ENCODE assay signal across 11 mouse cellular contexts in the genomic region with DNA sequence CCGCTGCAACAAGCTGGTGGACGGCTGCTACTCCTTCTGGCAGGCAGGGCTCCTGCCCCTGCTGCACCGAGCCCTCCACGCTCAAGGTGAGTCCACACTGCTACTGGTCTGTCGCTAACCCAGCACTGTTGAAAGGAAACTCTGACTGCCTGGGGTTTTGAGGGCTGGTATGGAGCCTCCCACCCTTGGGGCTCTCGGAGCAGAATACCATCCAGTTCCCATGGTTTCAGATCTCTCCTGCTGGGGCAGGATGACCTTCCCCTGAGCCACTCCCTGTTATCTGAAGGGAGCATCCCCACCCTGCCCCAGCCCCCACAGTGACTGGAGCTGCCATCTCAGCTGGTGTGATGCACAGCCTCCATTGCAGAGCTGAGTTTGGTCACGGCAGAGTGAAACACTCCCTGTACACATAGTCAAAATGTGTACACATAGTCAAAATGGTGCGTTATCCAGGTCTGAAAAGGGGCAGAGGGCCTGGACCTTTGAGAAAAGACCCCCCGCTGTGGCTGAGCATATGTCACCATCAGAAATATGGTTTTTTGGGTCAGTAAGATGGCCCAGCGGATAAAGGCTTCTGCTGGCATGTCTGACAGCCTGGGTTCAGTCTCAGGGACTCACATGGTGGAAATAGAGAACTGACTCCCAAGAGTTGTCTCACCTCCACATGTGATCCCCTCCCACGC. TPM values are rescaled to one million over a fixed set of nuclear protein-coding genes. Genes with fewer than 3 reads are reported as not detected.
A peak's percentile ranks its signal among the peaks of the same experiment; 100 is the strongest.
DNase-seq lines count a peak whose midpoint lies in the region; ATAC-seq and TF ChIP-seq lines count a peak whose summit lies in the region.
"Had no signal": no experiment of that assay in that cellular context is flagged by ENCODE, and none has a peak within 500 bp of the region (broad histone marks: within the 10 kb centered on the region; RNA-seq: fewer than 3 reads in every experiment).

No protein-coding gene starts in this region.

- no peak for TF ChIP-seq CTCF in kidney, postnatal 0 days (IDR thresholded peaks at IDR 0.05; ENCODE audit: low read depth)

- 68% methylated on average over 11 of the region's 11 CpGs for WGBS in kidney, postnatal 0 days
- WGBS in liver, embryonic 16.5 days (ENCODE audit: insufficient replicate concordance) = 43% methylated on average over 11 of the region's 11 CpGs

- no peak overlapping the region for H3K4me2 ChIP-seq in kidney, postnatal 0 days (ENCODE audit: low read length)
- H3K4me2 ChIP-seq in liver, embryonic 16.5 days (ENCODE audit: low read depth, low read length) = peak overlapping the region; percentile 65
- H3K4me2 ChIP-seq: limb, embryonic 15.5 days had no signal

- no peak overlapping the region for H3K9ac ChIP-seq in kidney, postnatal 0 days (ENCODE audit: low read depth, low read length)
- peak overlapping the region; percentile 78 for H3K9ac ChIP-seq in liver, embryonic 16.5 days (ENCODE audit: low read depth, low read length)
- H3K9ac ChIP-seq: limb, embryonic 15.5 days had no signal

- H3K36me3 ChIP-seq in kidney, postnatal 0 days (ENCODE audit: insufficient read depth, low read length) = no peaks in the 10 kb centered on the region
- no peaks in the 10 kb centered on the region; the same call in 1 of the 2 replicates for H3K36me3 ChIP-seq in liver, embryonic 16.5 days (ENCODE audit: control insufficient read depth, insufficient read depth)

- 0 out of 2 replicates have a peak, but pooled peaks have one; percentile 55 for ATAC-seq in kidney, postnatal 0 days (replicated peaks; ENCODE audit: low FRiP score, low read depth)
- peak; percentile 86 for ATAC-seq in liver, embryonic 16.5 days (ENCODE audit: low read depth)

- no peak overlapping the region for H3K4me3 ChIP-seq in kidney, postnatal 0 days (replicated peaks; ENCODE audit: low read depth, low read length)
- H3K4me3 ChIP-seq in liver, embryonic 16.5 days (ENCODE audit: low read depth, low read length) = peak overlapping the region; percentile 74
- H3K4me3 ChIP-seq: limb, embryonic 15.5 days had no signal

- DNase-seq in kidney, postnatal 0 days (ENCODE audit: low spot score) = no peak
- no peak for DNase-seq in kidney, adult 11 months
- peak; percentile 94 for DNase-seq in R1 (ENCODE audit: low read depth, low spot score)
- peak; percentile 86 for DNase-seq in cerebellum, adult 9-10 months
- no peak for DNase-seq in embryo, embryonic 11 days
- no peak for DNase-seq in heart, postnatal 36 days
- no peak for DNase-seq in frontal cortex, postnatal 36 days (ENCODE audit: low spot score in 2 of 2)
- DNase-seq: gastrocnemius, postnatal 10 days; kidney, adult 8-10 months had no signal

- intact Hi-C loops in heart, postnatal 36 days (cut with DNase I) = no loop called here

- H3K27ac ChIP-seq in kidney, postnatal 0 days = no peak overlapping the region
- H3K27ac ChIP-seq in liver, embryonic 16.5 days (ENCODE audit: low read length) = peak overlapping the region; percentile 98
- H3K27ac ChIP-seq: limb, embryonic 15.5 days had no signal

- H3K27me3 ChIP-seq in kidney, postnatal 0 days (ENCODE audit: insufficient read depth, low read length) = no peaks in the 10 kb centered on the region
- no peaks in the 10 kb centered on the region for H3K27me3 ChIP-seq in liver, embryonic 16.5 days (ENCODE audit: control insufficient read depth, insufficient read depth, low read depth, low read length)
- H3K27me3 ChIP-seq: limb, embryonic 15.5 days had no signal

- peaks cover 4% of the 10 kb centered on the region; the same call in 1 of the 2 replicates for H3K4me1 ChIP-seq in kidney, postnatal 0 days (replicated peaks; ENCODE audit: insufficient read depth, low read length)
- H3K4me1 ChIP-seq in liver, embryonic 16.5 days (ENCODE audit: control insufficient read depth, low read depth, low read length) = peaks cover 55% of the 10 kb centered on the region
- H3K4me1 ChIP-seq: limb, embryonic 15.5 days had no signal

- H3K9me3 ChIP-seq in kidney, postnatal 0 days (replicated peaks; ENCODE audit: low read length) = no peaks in the 10 kb centered on the region
- H3K9me3 ChIP-seq in liver, embryonic 16.5 days (replicated peaks; ENCODE audit: control insufficient read depth, low read length) = no peaks in the 10 kb centered on the region
- H3K9me3 ChIP-seq: limb, embryonic 15.5 days had no signal

RNA-seq across cellular contexts. Expression of a gene that starts 51.6 kb away (rescaled TPM):
- 15.2 and 15.9 TPM in 2 replicates for polyA plus RNA-seq in kidney, postnatal 0 days (2015; fragmentation: Nextera tagmentation; extraction: Ambion mirVana)
- 5.4 and 7.6 TPM in 2 replicates for polyA plus RNA-seq in liver, embryonic 16.5 days (2015; fragmentation: Nextera tagmentation; extraction: Ambion mirVana)
- total RNA-seq in heart, postnatal 36 days (2021) = 10 to 100 TPM; 67.7 to 68.0 TPM

Comparison
In these comparisons a context has a peak if more than half of its experiments do, and no peak if none do; other contexts are left out.
1. DNase-seq: peak in R1 (single experiment) and cerebellum, adult 9-10 months (single experiment); none in kidney, postnatal 0 days (single experiment), kidney, adult 11 months (single experiment), embryo, embryonic 11 days (single experiment), heart, postnatal 36 days (0 of 2) and frontal cortex, postnatal 36 days (0 of 2).